Mouse (Mus musculus) pancreas, adult 10 weeks (tissue): ENCODE measurements around the gene Etnk2. TPM values are rescaled to one million over a fixed set of nuclear protein-coding genes. Genes with fewer than 3 reads are reported as not detected.

ENCODE experiments used
- polyA plus RNA-seq: library from polyadenylated mRNA; stranded (reverse); fragments of 350-450 nt; fragmentation: Illumina TruSeq; extraction: RNeasy Lipid Tissue Mini Kit (QIAGEN cat#74804); gene quantifications from one replicate; pipeline ENCODE4 v1.2.3, GENCODE M21; 2015; ENCODE audit warnings: low read depth, low replicate concordance; ENCODE audit not compliant: insufficient read depth

Etnk2 gene
- polyA plus RNA-seq, result not detected

GRCm38 (mm10) chr1:133363276-133364021 is at the start of gene Etnk2:
Etnk2 (plus strand) TSS chr1:133363572.

GRCm38 (mm10) chr1:133321267-133321925 is 42.0 kb upstream of the Etnk2 start, which contains the start of gene Kiss1:
Kiss1 (plus strand) TSS chr1:133321875.

GRCm38 (mm10) chr1:133350210-133350609 is 13.2 kb upstream of the Etnk2 start, which contains the start of gene Ren1:
Ren1 (plus strand) TSS chr1:133350510.

GRCm38 (mm10) chr1:133423543-133424480 is 60.4 kb downstream of the Etnk2 start, which contains the start of gene Sox13:
Sox13 (minus strand) TSS chr1:133424377.

Other genes starting within 250 kb of the Etnk2 start
- gene Ppp1r15b, start 232.4 kb upstream of the Etnk2 start, polyA plus RNA-seq, result 15.4 TPM
- gene Plekha6, start 199.4 kb upstream of the Etnk2 start, polyA plus RNA-seq, result 9.3 TPM
- gene Golt1a, start 53.8 kb upstream of the Etnk2 start, polyA plus RNA-seq, result not detected
- gene Kiss1, start 41.7 kb upstream of the Etnk2 start, polyA plus RNA-seq, result not detected
- gene Ren1, start 13.1 kb upstream of the Etnk2 start, polyA plus RNA-seq, result not detected
- gene Sox13, start 60.8 kb downstream of the Etnk2 start, polyA plus RNA-seq, result 12.5 TPM
- 36.5 TPM for gene Snrpe, start 246.7 kb downstream of the Etnk2 start, polyA plus RNA-seq